ENCODE assay signal across 8 mouse cellular contexts in the genomic region with DNA sequence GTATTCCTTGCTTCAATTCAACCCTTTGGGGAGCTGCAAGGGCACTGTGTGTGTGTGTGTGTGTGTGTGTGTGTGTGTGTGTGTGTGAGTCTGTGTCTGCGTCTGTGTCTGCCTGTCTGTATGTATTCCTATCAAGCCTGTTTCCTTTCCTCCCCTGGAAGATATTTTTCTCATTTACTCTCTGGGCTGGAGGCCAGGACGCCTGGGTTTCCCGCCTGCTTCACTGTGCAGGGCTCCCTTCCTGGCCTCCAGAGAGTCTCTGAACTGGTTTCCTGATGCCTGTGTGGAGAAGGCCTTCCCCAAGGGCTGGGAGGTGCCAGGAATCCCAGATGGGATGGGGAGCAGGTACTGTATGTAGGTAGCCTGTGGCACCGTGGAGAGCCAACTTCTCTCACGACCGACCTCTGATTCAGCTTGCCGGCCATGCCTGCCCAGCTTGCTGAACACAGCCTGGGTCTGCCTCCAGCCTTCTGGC. TPM values are rescaled to one million over a fixed set of nuclear protein-coding genes. Genes with fewer than 3 reads are reported as not detected.
DNase-seq lines count a peak whose midpoint lies in the region; ATAC-seq and TF ChIP-seq lines count a peak whose summit lies in the region.

No protein-coding gene starts in this region.

- H3K27ac ChIP-seq in kidney, embryonic 15.5 days: peak overlapping the region; percentile 78
- no peak overlapping the region for H3K27ac ChIP-seq in kidney, adult 2 months (ENCODE audit: insufficient read depth, low read depth, low read length)
- H3K27ac ChIP-seq in heart, embryonic 16.5 days (ENCODE audit: low read length): peak overlapping the region; percentile 98
- H3K27ac ChIP-seq in liver, embryonic 13.5 days: 0 out of 2 replicates have a peak overlapping the region, but pooled peaks have one; percentile 20

- peak overlapping the region; percentile 2; the same call in 1 of the 2 replicates for H3K4me3 ChIP-seq in kidney, embryonic 15.5 days (replicated peaks)
- H3K4me3 ChIP-seq in kidney, adult 2 months (ENCODE audit: insufficient read depth, low read depth, low read length): no peak overlapping the region
- peak overlapping the region; percentile 81; the same call in 1 of the 2 replicates for H3K4me3 ChIP-seq in heart, embryonic 16.5 days (ENCODE audit: low read length)
- H3K4me3 ChIP-seq in liver, embryonic 13.5 days (replicated peaks): no peak overlapping the region

- no peak for TF ChIP-seq POLR2A in kidney, adult 2 months (IDR thresholded peaks at IDR 0.05; ENCODE audit: low read depth, low read length)

- no peak for TF ChIP-seq CTCF in kidney, adult 2 months (conservative IDR thresholded peaks at IDR 0.05; ENCODE audit: insufficient read depth, insufficient read length, low read depth, low read length)

- H3K27me3 ChIP-seq in kidney, embryonic 15.5 days: no peaks in the 10 kb centered on the region
- no peaks in the 10 kb centered on the region for H3K27me3 ChIP-seq in kidney, adult 2 months (replicated peaks; ENCODE audit: control insufficient read depth, insufficient read depth, low read length)
- H3K27me3 ChIP-seq in heart, embryonic 16.5 days (ENCODE audit: control insufficient read depth, insufficient read depth, low read length): no peaks in the 10 kb centered on the region
- H3K27me3 ChIP-seq in liver, embryonic 13.5 days: peaks cover 77% of the 10 kb centered on the region

- H3K9ac ChIP-seq in kidney, embryonic 15.5 days: peak overlapping the region; percentile 22; the same call in 1 of the 2 replicates
- H3K9ac ChIP-seq in heart, embryonic 16.5 days (ENCODE audit: low read length): peak overlapping the region; percentile 92
- no peak overlapping the region for H3K9ac ChIP-seq in liver, embryonic 13.5 days

- no peak for DNase-seq in kidney, adult 2 months
- peak; percentile 82 for DNase-seq in cerebellum, adult 8-10 months
- DNase-seq in liver, embryonic 13.5 days: no peak
- DNase-seq in c-Kit-positive CD71-positive TER-119-positive erythroid progenitor cells, embryonic 14.5 days (ENCODE audit: low spot score): no peak
- no peak for DNase-seq in right cerebral cortex, postnatal 36 days (ENCODE audit: low spot score in 2 of 2)
- DNase-seq in spleen, postnatal 4 days (ENCODE audit: low spot score in 2 of 2): no peak

- H3K9me3 ChIP-seq in kidney, embryonic 15.5 days (replicated peaks): no peaks in the 10 kb centered on the region
- H3K9me3 ChIP-seq in heart, embryonic 16.5 days (replicated peaks; ENCODE audit: control insufficient read depth, low read length): no peaks in the 10 kb centered on the region
- H3K9me3 ChIP-seq in liver, embryonic 13.5 days (replicated peaks): no peaks in the 10 kb centered on the region

- peak overlapping the region; percentile 87 for H3K4me2 ChIP-seq in kidney, embryonic 15.5 days
- peak overlapping the region; percentile 68 for H3K4me2 ChIP-seq in heart, embryonic 16.5 days (ENCODE audit: low read depth, low read length)
- H3K4me2 ChIP-seq in liver, embryonic 13.5 days: no peak overlapping the region

- H3K36me3 ChIP-seq in kidney, embryonic 15.5 days: no peaks in the 10 kb centered on the region
- H3K36me3 ChIP-seq in kidney, adult 2 months (ENCODE audit: control insufficient read depth, insufficient read depth, low read length): no peaks in the 10 kb centered on the region
- H3K36me3 ChIP-seq in heart, embryonic 16.5 days (ENCODE audit: control insufficient read depth, insufficient read depth): 0 out of 2 replicates have a peak, but pooled peaks cover 2% of the 10 kb centered on the region
- H3K36me3 ChIP-seq in liver, embryonic 13.5 days: no peaks in the 10 kb centered on the region

- 49% methylated on average over 7 of the region's 7 CpGs for WGBS in kidney, embryonic 15.5 days
- WGBS in kidney, adult 2 months: 46% methylated on average over 7 of the region's 7 CpGs
- 17% methylated on average over 7 of the region's 7 CpGs for WGBS in heart, embryonic 16.5 days
- 57% methylated on average over 7 of the region's 7 CpGs for WGBS in liver, embryonic 13.5 days (ENCODE audit: insufficient replicate concordance)

- peaks cover 97% of the 10 kb centered on the region for H3K4me1 ChIP-seq in kidney, embryonic 15.5 days
- H3K4me1 ChIP-seq in kidney, adult 2 months (ENCODE audit: control insufficient read depth, insufficient read depth, low read length): peaks cover 33% of the 10 kb centered on the region
- peaks cover 78% of the 10 kb centered on the region for H3K4me1 ChIP-seq in heart, embryonic 16.5 days (ENCODE audit: control insufficient read depth, insufficient read depth, low read length)
- H3K4me1 ChIP-seq in liver, embryonic 13.5 days (replicated peaks): peaks cover 66% of the 10 kb centered on the region

- no peak for ATAC-seq in kidney, embryonic 15.5 days (replicated peaks; ENCODE audit: low FRiP score)
- 0 out of 2 replicates have a peak, but pooled peaks have one; percentile 7 for ATAC-seq in heart, embryonic 16.5 days (replicated peaks; ENCODE audit: extremely low read depth, insufficient read depth, low FRiP score)
- no peak for ATAC-seq in liver, embryonic 13.5 days (ENCODE audit: low read depth)

RNA-seq across cellular contexts. Expression of a gene that starts 2.5 kb away (rescaled TPM):
- 29.3 and 32.1 TPM in 2 replicates for polyA plus RNA-seq in kidney, embryonic 15.5 days (2015; fragmentation: Nextera tagmentation; extraction: Ambion mirVana)
- polyA plus RNA-seq in kidney, adult 2 months (2012; rRNA removed): 18.0 and 19.6 TPM in 2 replicates
- polyA plus RNA-seq in heart, embryonic 16.5 days (2015; fragmentation: Nextera tagmentation; extraction: Ambion mirVana): 28.2 and 28.6 TPM in 2 replicates
- 3.4 and 3.8 TPM in 2 replicates for polyA plus RNA-seq in liver, embryonic 13.5 days (2015; fragmentation: Nextera tagmentation; extraction: Ambion mirVana)

RNA-seq across cellular contexts. Expression of a gene that starts 22.6 kb away (rescaled TPM):
- 36.3 and 39.1 TPM in 2 replicates for polyA plus RNA-seq in kidney, embryonic 15.5 days (2015; fragmentation: Nextera tagmentation; extraction: Ambion mirVana)
- polyA plus RNA-seq in kidney, adult 2 months (2012; rRNA removed): 0.11 and 0.14 TPM in 2 replicates
- 18.6 and 23.0 TPM in 2 replicates for polyA plus RNA-seq in heart, embryonic 16.5 days (2015; fragmentation: Nextera tagmentation; extraction: Ambion mirVana)
- polyA plus RNA-seq in liver, embryonic 13.5 days (2015; fragmentation: Nextera tagmentation; extraction: Ambion mirVana): 69.1 and 79.8 TPM in 2 replicates

RNA-seq across cellular contexts. Expression of a gene that starts 52.7 kb away (rescaled TPM):
- 0.48 and 0.51 TPM in 2 replicates for polyA plus RNA-seq in kidney, embryonic 15.5 days (2015; fragmentation: Nextera tagmentation; extraction: Ambion mirVana)
- polyA plus RNA-seq in kidney, adult 2 months (2012; rRNA removed): 0.34 and 0.57 TPM in 2 replicates
- 4.1 and 4.5 TPM in 2 replicates for polyA plus RNA-seq in heart, embryonic 16.5 days (2015; fragmentation: Nextera tagmentation; extraction: Ambion mirVana)
- polyA plus RNA-seq in liver, embryonic 13.5 days (2015; fragmentation: Nextera tagmentation; extraction: Ambion mirVana): not detected in 2 replicates

Comparison
In these comparisons a context has a peak if more than half of its experiments do, and no peak if none do; other contexts are left out.
1. H3K4me3 ChIP-seq: peak in kidney, embryonic 15.5 days (single experiment) and heart, embryonic 16.5 days (single experiment); none in kidney, adult 2 months (single experiment) and liver, embryonic 13.5 days (single experiment).
2. RNA of a gene that starts 22.6 kb away (polyA plus RNA-seq): 69.1 to 79.8 TPM in liver, embryonic 13.5 days, 36.3 to 39.1 TPM in kidney, embryonic 15.5 days and 18.6 to 23.0 TPM in heart, embryonic 16.5 days; 0.11 to 0.14 TPM in kidney, adult 2 months; every median in the first group is over 10 times any median in the second.